Mouse (Mus musculus) brain, adult 2 months (tissue): ENCODE measurements around the gene Yars2.
"Not testable (repeated sequence)": the region's sequence is repeated elsewhere in the genome, so short reads cannot be mapped to it uniquely, and the experiment has no call there.

Experiments used
- DNase-seq: peaks from one replicate; pipeline ENCODE4 v3.0.0; 2011; ENCODE audit warnings: low read depth, low spot score

Yars2 gene

GRCm38 (mm10) chr16:16302369-16303137 lies at the start of gene Yars2:
TSS of gene Yars2 (plus strand) at chr16:16302965.
- peak; percentile 98 for DNase-seq

- peak; percentile 7 for DNase-seq
These were observed 49.3 kb upstream of the Yars2 start for GRCm38 (mm10) chr16:16253326-16254074.

DNA sequence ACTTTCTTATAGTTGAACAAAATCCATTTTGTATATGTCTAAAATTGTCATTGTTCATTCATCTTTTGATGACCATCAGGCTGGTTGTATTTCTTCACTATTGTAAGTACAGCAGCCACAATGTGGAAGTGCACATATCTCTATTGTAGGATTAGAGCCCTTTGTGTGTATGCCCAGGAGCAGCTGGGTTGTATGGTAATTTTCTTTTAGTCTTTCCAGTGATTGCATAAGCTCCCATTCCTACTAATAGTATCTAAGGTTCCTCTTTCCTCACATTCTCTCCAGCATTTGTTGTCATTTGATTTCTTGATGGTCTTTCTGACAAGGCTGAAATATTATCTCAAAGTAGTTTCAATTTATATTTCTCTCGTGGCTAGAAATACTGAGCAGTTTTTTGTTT lies 47.5 kb upstream of the Yars2 start:
- no peak for DNase-seq

GRCm38 (mm10) chr16:16255874-16256273 lies 46.9 kb upstream of the Yars2 start:
- no peak for DNase-seq

DNA sequence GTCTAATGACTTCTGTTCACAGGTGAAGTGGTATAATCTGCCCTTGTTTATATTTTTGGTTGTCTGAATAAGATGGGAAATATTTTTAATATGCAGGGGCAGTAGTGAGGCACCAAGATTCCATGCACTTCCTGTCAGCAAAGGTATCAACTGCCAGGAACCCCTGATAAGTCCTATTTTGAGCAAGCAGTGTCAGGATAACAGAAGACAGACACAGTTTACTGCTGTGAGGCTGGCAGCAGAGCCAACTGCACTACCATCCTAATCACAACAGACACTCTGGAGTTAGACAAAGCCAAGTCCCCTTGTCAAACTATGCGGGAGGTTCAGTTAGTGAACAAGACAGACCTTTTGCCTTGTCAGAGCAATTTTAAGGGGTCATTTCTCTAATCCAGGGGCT lies 46.1 kb upstream of the Yars2 start:
- no peak for DNase-seq

DNA sequence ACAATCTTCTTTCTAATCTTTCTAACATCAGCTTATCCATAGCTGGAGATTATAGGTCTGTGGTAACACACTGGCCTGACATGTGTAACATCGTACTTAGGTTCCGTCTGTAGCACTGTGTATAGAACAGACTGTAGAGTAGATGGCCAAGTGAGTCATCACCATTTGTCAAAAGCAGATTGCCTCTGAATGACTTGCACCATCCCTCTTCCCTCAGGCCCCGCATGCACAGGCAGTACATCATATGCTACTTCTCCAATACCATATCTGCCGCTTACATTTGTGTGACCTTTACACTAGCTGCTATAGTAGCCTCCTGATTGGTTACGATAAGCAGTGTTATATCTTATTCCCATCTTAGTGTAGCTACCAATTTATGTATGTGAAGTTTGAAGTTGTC lies 41.9 kb upstream of the Yars2 start:
- peak; percentile 29 for DNase-seq

- DNase-seq: no peak
These were observed 41.3 kb upstream of the Yars2 start for GRCm38 (mm10) chr16:16261481-16261880.

DNA sequence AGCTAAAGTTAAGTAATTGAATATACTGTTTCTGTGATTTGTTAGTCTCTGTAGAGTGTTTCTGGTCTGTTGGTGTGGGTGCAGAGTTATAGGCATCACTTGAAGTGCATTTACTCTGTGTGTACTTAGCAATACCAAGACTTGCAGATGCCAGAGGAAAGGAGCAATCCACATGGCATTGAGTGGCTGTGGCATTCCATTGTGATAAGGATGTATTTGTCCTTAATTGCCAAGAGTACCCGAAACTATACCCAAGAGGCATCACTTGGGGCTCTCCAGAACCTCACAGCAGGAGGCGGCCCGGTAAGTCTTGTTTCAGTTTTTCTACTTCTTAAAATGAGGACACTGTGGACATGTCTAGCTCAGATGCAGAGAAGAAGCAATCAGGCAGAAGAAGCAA lies 40.3 kb upstream of the Yars2 start:
- no peak for DNase-seq

DNA sequence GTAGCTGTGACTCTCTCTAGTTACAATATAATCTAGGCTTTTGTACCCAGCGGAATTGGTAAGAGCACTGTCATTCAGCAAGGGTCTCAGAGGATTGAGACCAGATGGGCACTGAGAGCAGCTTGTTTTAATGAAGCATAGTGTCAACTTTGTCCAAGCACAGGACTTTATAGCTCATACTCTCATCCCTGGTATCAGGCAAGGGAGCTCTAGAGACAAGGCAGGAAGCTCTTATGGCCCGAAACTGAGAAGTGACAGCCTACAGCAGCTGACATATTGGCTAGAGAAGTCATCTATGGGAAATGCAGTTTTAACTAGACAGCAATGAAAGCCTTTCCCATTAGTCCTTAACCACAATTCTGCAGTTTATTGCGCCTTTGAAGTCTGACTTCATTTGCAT lies 29.8 kb upstream of the Yars2 start:
- no peak for DNase-seq

GRCm38 (mm10) chr16:16273752-16274151 lies 29.0 kb upstream of the Yars2 start:
- DNase-seq: no peak

- peak; percentile 52 for DNase-seq
These were observed 518 bp downstream of the Yars2 start for GRCm38 (mm10) chr16:16303138-16303827.

GRCm38 (mm10) chr16:16303888-16304287 lies 1.1 kb downstream of the Yars2 start:
- peak; percentile 40 for DNase-seq

GRCm38 (mm10) chr16:16311319-16311718 lies 8.6 kb downstream of the Yars2 start:
- no peak for DNase-seq

GRCm38 (mm10) chr16:16325775-16326336 lies 23.1 kb downstream of the Yars2 start:
- no peak for DNase-seq

DNA sequence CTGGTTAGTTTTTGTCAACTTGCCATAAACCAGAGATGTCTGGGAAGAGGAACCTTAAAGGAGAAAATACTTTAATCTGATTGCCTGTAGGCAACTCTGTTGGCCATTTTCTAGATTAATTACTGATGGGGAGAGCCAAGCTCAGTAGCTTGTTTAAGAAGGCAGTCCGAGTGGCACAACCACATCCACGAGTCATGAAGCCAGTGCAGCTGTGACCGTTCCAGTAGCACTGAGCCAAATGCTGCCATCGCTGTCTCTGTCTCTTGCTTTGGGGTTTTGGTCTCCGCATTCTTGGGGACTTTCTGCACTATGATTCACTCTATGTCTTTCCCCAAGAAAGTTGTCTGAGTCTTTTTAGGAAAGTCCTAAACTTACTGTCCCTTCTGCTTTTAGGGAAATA lies 43.7 kb downstream of the Yars2 start:
- no peak for DNase-seq

DNA sequence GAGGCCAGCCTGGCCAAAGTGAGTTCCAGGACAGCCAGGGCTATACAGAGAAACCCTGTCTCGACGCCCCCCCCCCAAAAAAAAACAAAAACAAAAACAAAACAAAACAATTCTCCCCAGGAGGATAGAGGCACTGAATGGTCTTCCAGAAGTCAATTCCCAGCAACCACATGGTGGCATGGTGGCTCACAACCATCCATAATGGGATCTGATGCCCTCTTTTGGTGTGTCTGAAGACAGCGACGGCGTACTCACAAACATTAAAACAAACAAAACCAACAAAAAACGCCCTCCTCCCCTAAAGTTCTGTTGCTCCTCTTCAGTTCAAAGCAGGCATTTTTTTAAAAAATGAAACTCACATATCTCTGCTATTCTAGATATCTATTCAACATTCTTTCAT lies 55.1 kb downstream of the Yars2 start:
- DNase-seq: peak; percentile 34

DNA sequence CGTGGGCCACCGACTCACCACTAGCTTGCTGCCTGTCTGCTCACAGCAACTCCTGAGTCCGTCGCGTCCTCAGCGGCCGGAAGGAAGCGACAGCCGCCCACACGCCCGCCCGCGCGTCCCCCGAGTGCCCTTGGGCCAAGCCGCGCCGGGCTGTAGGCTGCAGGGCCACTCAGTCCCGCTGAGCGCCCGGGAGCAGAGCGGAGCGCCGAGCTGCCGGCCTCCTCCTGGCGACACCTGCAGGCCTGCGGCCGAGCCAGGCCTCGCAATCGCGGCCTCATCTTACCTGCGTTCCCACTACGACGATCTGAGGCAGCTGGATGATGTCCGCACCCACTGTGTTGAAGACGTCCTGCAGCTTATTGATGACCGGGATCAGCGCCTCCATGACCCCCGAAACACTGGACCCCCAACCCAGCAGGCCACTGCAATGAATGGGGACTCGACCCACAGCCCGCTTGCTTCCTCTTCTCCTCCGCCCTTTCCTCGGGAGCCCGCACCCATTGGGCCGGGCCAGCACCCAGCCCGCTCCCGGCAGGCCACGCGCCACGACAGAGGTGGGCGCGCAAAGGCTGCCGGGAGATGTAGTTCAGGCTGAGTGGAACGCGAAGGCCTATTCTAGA lies 55.8 kb downstream of the Yars2 start, which contains the start of gene Dnm1l:
Gene Dnm1l, minus strand, starts transcription at position 479 of the 620 bp plus-strand sequence.
- DNase-seq: peak; percentile 97

DNA sequence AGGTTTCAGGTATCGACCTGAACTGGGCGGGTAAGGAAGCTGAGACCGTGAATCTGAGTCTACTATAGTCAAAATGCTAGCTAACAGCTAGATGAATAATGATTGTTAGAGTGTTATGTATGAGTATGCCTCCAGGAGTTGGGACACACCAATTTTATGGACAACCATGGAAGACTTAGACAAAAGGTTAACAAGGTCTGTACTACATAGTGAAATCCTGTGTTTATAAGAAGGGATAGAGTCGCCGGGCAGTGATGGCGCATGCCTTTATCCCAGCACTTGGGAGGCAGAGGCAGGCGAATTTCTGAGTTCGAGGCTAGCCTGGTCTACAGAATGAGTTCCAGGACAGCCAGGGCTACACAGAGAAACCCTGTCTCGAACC lies 56.3 kb downstream of the Yars2 start:
- DNase-seq: not testable (repeated sequence)
